26 mouse cellular contexts compared by ENCODE assay signal in genomic region chr11:99965961-99966360, GRCm38 (mm10). TPM values are rescaled to one million over a fixed set of nuclear protein-coding genes. Genes with fewer than 3 reads are reported as not detected.
"Had no signal": no experiment of that assay in that cellular context is flagged by ENCODE, and none has a peak within 500 bp of the region (broad histone marks: within the 10 kb centered on the region; RNA-seq: fewer than 3 reads in every experiment).

No protein-coding gene starts in this region.

- H3K4me1 ChIP-seq: kidney, embryonic 15.5 days; limb, embryonic 13.5 days; liver, embryonic 13.5 days; midbrain, embryonic 13.5 days; neural tube, embryonic 13.5 days had no signal

- H3K4me3 ChIP-seq: kidney, embryonic 15.5 days; left cerebral cortex, adult 2 months; limb, embryonic 13.5 days; liver, embryonic 13.5 days; midbrain, embryonic 10.5 days; midbrain, embryonic 13.5 days; myocyte; neural tube, embryonic 13.5 days had no signal

- H3K36me3 ChIP-seq: kidney, embryonic 15.5 days; limb, embryonic 13.5 days; liver, embryonic 13.5 days; midbrain, embryonic 10.5 days; midbrain, embryonic 13.5 days; neural tube, embryonic 13.5 days had no signal

- H3K4me2 ChIP-seq: kidney, embryonic 15.5 days; limb, embryonic 13.5 days; liver, embryonic 13.5 days; midbrain, embryonic 13.5 days; neural tube, embryonic 13.5 days had no signal

- H3K9me3 ChIP-seq: kidney, embryonic 15.5 days; limb, embryonic 13.5 days; liver, embryonic 13.5 days; midbrain, embryonic 10.5 days; midbrain, embryonic 13.5 days; neural tube, embryonic 13.5 days had no signal

- H3K9ac ChIP-seq: kidney, embryonic 15.5 days; limb, embryonic 13.5 days; liver, embryonic 13.5 days; midbrain, embryonic 13.5 days; neural tube, embryonic 13.5 days had no signal

- DNase-seq: kidney, adult 11 months; kidney, adult 8-10 months; kidney, postnatal 10 days; kidney, postnatal 36 days; layer of hippocampus, postnatal 36 days; left cerebral cortex, postnatal 4 days; liver, embryonic 13.5 days; lung, adult 2 months; lung, postnatal 14 days; thymus, postnatal 25 days had no signal

- H3K27me3 ChIP-seq: kidney, embryonic 15.5 days; limb, embryonic 13.5 days; liver, embryonic 13.5 days; midbrain, embryonic 13.5 days; neural tube, embryonic 13.5 days had no signal

- H3K27ac ChIP-seq: kidney, embryonic 15.5 days; left cerebral cortex, adult 2 months; limb, embryonic 13.5 days; liver, embryonic 13.5 days; macrophage; midbrain, embryonic 10.5 days; midbrain, embryonic 13.5 days; neural tube, embryonic 13.5 days; stomach, postnatal 0 days had no signal

- ATAC-seq: midbrain, embryonic 13.5 days; midbrain, embryonic 16.5 days had no signal

RNA-seq across cellular contexts. Expression of gene Krtap29-1, which starts 12.9 kb away (rescaled TPM):
- polyA plus RNA-seq: kidney, embryonic 15.5 days; limb, embryonic 13.5 days; liver, adult 2 months; liver, embryonic 13.5 days; liver, embryonic 16.5 days; lung, adult 2 months; lung, embryonic 16.5 days; macrophage; midbrain, embryonic 10.5 days; midbrain, embryonic 13.5 days; midbrain, embryonic 16.5 days; myocyte; neural tube, embryonic 13.5 days; small intestine, adult 2 months; stomach, embryonic 14.5 days; stomach, postnatal 0 days; thymus, postnatal 0 days had no signal

RNA-seq across cellular contexts. Expression of gene Krtap9-5, which starts 17.7 kb away (rescaled TPM):
- polyA plus RNA-seq: kidney, embryonic 15.5 days; limb, embryonic 13.5 days; liver, adult 2 months; liver, embryonic 13.5 days; liver, embryonic 16.5 days; lung, adult 2 months; lung, embryonic 16.5 days; macrophage; midbrain, embryonic 10.5 days; midbrain, embryonic 13.5 days; midbrain, embryonic 16.5 days; myocyte; neural tube, embryonic 13.5 days; small intestine, adult 2 months; stomach, embryonic 14.5 days; stomach, postnatal 0 days; thymus, postnatal 0 days had no signal

RNA-seq across cellular contexts. Expression of gene Krtap16-1, which starts 20.4 kb away (rescaled TPM):
- polyA plus RNA-seq: kidney, embryonic 15.5 days; limb, embryonic 13.5 days; liver, adult 2 months; liver, embryonic 13.5 days; liver, embryonic 16.5 days; lung, adult 2 months; lung, embryonic 16.5 days; macrophage; midbrain, embryonic 10.5 days; midbrain, embryonic 13.5 days; midbrain, embryonic 16.5 days; myocyte; neural tube, embryonic 13.5 days; small intestine, adult 2 months; stomach, embryonic 14.5 days; thymus, postnatal 0 days had no signal

RNA-seq across cellular contexts. Expression of gene Krtap17-1, which starts 27.8 kb away (rescaled TPM):
- polyA plus RNA-seq: kidney, embryonic 15.5 days; liver, adult 2 months; liver, embryonic 13.5 days; liver, embryonic 16.5 days; macrophage; midbrain, embryonic 10.5 days; myocyte; neural tube, embryonic 13.5 days; small intestine, adult 2 months; stomach, embryonic 14.5 days; thymus, postnatal 0 days had no signal

RNA-seq across cellular contexts. Expression of gene Krtap31-2, which starts 29.9 kb away (rescaled TPM):
- polyA plus RNA-seq: kidney, embryonic 15.5 days; limb, embryonic 13.5 days; liver, adult 2 months; liver, embryonic 13.5 days; liver, embryonic 16.5 days; lung, adult 2 months; lung, embryonic 16.5 days; macrophage; midbrain, embryonic 10.5 days; midbrain, embryonic 13.5 days; midbrain, embryonic 16.5 days; myocyte; neural tube, embryonic 13.5 days; small intestine, adult 2 months; stomach, embryonic 14.5 days; stomach, postnatal 0 days; thymus, postnatal 0 days had no signal
